In genomic region chr13:54113819-54114550, GRCm38 (mm10) we compare ENCODE assay signal across 9 mouse cellular contexts. TPM values are rescaled to one million over a fixed set of nuclear protein-coding genes. Genes with fewer than 3 reads are reported as not detected.
DNase-seq lines count a peak whose midpoint lies in the region; ATAC-seq lines count a peak whose summit lies in the region.
"Had no signal": no experiment of that assay in that cellular context is flagged by ENCODE, and none has a peak within 500 bp of the region (broad histone marks: within the 10 kb centered on the region; RNA-seq: fewer than 3 reads in every experiment).

No protein-coding gene starts in this region.

- whole genome bisulfite sequencing in forebrain, embryonic 11.5 days, result 45% methylated on average over 11 of the region's 11 CpGs

- intact Hi-C loops in heart, postnatal 25 days (cut with DNase I), result loop anchor here (1.0 to 5.0 kb wide), 5 partner anchors 63 to 333 kb away; partner anchors contain the start of gene Cplx2

- H3K9me3 ChIP-seq in forebrain, embryonic 11.5 days (ENCODE audit: control insufficient read depth, low read length), result peaks cover 5% of the 10 kb centered on the region; the same call in 1 of the 2 replicates

- no peaks in the 10 kb centered on the region for H3K36me3 ChIP-seq in forebrain, embryonic 11.5 days (ENCODE audit: control insufficient read depth, insufficient read depth, low read length)

- no peak overlapping the region for H3K9ac ChIP-seq in forebrain, embryonic 11.5 days (ENCODE audit: low read length)

- H3K4me1 ChIP-seq in forebrain, embryonic 11.5 days (replicated peaks; ENCODE audit: control insufficient read depth, insufficient read depth, low read length), result no peaks in the 10 kb centered on the region

- no peak overlapping the region for H3K4me2 ChIP-seq in forebrain, embryonic 11.5 days (ENCODE audit: low read depth, low read length, severe bottlenecking)

- no peak overlapping the region for H3K4me3 ChIP-seq in forebrain, embryonic 11.5 days (ENCODE audit: low read depth, low read length)

- no peak for ATAC-seq in forebrain, embryonic 11.5 days (replicated peaks; ENCODE audit: low FRiP score)
- peak; percentile 75 for ATAC-seq in megakaryocyte-erythroid progenitor cell, adult 5-6 weeks (replicated peaks; ENCODE audit: low FRiP score, low TSS enrichment, poor library complexity, severe bottlenecking)

- peak; percentile 43 for DNase-seq in MEL-GATA-1-ER (ENCODE audit: extremely low read depth, low read depth)
- DNase-seq in brain, embryonic 18.5 days (ENCODE audit: low read depth, low spot score), result peak; percentile 64
- DNase-seq in forebrain, embryonic 11.5 days (ENCODE audit: low spot score), result peak; percentile 84
- peak; percentile 46 for DNase-seq in heart, postnatal 25 days (ENCODE audit: low spot score)
- peak; percentile 82 for DNase-seq in layer of hippocampus, adult 9-11 months
- peak; percentile 85 for DNase-seq in right cerebral cortex, postnatal 25 days
- DNase-seq in yolk sac, embryonic 10.5 days (ENCODE audit: low spot score), result peak; percentile 19

- no peaks in the 10 kb centered on the region for H3K27me3 ChIP-seq in forebrain, embryonic 11.5 days (ENCODE audit: control insufficient read depth, insufficient read depth, low read length)

- H3K27ac ChIP-seq in forebrain, embryonic 11.5 days (ENCODE audit: low read depth, low read length), result no peak overlapping the region
- H3K27ac ChIP-seq: macrophage had no signal

RNA-seq across cellular contexts. Expression of gene Sfxn1, which starts 42.3 kb away (rescaled TPM):
- polyA plus RNA-seq in forebrain, embryonic 11.5 days (2014; fragmentation: Nextera tagmentation; extraction: Ambion mirVana), result 94.5 and 96.9 TPM in 2 replicates
- 1 to 10 TPM; 6.8 to 7.7 TPM for total RNA-seq in heart, postnatal 25 days (2021)
- total RNA-seq in megakaryocyte-erythroid progenitor cell, adult 5-6 weeks (2014; fragmentation: Nextera tagmentation), result 178 and 185 TPM in 2 replicates
- total RNA-seq in megakaryocyte-erythroid progenitor cell, adult 5-6 weeks (2017), result 111 and 153 TPM in 2 replicates

RNA-seq across cellular contexts. Expression of gene Drd1, which starts 58.5 kb away (rescaled TPM):
- polyA plus RNA-seq in forebrain, embryonic 11.5 days (2014; fragmentation: Nextera tagmentation; extraction: Ambion mirVana), result 0.15 and 0.19 TPM in 2 replicates
- 1 to 10 TPM in 1 of 2 experiments, under 1 TPM in 1; 0.28 to 1.1 TPM for total RNA-seq in heart, postnatal 25 days (2021)
- not detected in 2 replicates for total RNA-seq in megakaryocyte-erythroid progenitor cell, adult 5-6 weeks (2014; fragmentation: Nextera tagmentation)
- total RNA-seq in megakaryocyte-erythroid progenitor cell, adult 5-6 weeks (2017), result not detected in 2 replicates

Comparison
In these comparisons a context has a peak if more than half of its experiments do, and no peak if none do; other contexts are left out.
1. DNase-seq: peak in every context shown above with its lines; median percentile 85 in right cerebral cortex, postnatal 25 days; 84 in forebrain, embryonic 11.5 days; 82 in layer of hippocampus, adult 9-11 months; 64 in brain, embryonic 18.5 days; 46 in heart, postnatal 25 days; 43 in MEL-GATA-1-ER; 19 in yolk sac, embryonic 10.5 days.
2. RNA of gene Sfxn1, which starts 42.3 kb away (total RNA-seq): 111 to 185 TPM in megakaryocyte-erythroid progenitor cell, adult 5-6 weeks; 6.8 to 7.7 TPM in heart, postnatal 25 days; every median in the first group is over 10 times any median in the second.